Mouse (Mus musculus) heart, postnatal 10 days (tissue): ENCODE measurements around the gene Pcgf1. TPM values are rescaled to one million over a fixed set of nuclear protein-coding genes. Genes with fewer than 3 reads are reported as not detected.

Source experiments
- DNase-seq, 2 experiments: peaks; one replicate each; pipeline ENCODE4 v3.0.0; 2021
- intact Hi-C: fragments of 180-260 bp; cut with DNase I; formaldehyde crosslinking; loops from one replicate; pipeline ENCODE4 v1.15.1; 2025
- total RNA-seq, 2 experiments: library from RNA; stranded (reverse); gene quantifications; 2 replicates each; pipeline ENCODE4 v1.2.3; 2021

Pcgf1 gene
- total RNA-seq: 1 to 10 TPM; 6.9 to 8.7 TPM

DNA sequence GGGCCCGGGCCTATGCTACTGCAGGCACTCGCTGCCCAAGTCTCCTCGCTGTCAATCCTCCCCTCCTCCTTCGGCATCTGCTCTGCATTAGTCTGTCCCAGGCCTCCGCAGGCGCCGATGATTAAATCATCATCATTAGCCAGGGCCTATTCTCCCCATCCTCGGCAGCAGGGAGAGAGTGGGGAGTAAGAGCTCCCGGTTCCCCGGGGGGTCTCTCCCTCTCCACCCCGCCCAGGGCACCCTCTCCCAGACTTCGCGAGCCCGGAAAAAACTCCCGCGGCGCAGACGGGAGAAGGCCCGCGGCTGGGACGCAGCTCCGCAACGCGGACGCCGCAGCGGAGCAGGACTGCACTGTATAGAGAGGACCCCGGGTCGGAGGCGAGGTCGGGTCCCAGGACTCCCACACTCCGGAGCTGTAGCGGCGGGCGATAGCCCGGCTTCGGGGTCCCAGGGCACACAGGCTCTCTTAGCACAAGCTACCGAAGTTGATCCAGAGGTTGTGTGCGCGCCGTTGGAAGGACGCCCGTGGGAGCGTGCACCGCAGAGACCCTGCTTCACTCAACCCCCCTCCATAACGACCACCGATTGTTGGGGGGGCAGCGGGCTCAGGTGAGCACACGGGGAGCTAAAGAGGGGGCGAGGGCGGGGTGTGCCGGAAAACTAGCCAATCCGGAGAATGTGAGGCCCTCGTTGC, at the start of gene Pcgf1:
Gene Pcgf1, plus strand, starts transcription at position 240 of the 694 bp plus-strand sequence.
- intact Hi-C loops: loop anchor here (1.0 kb wide), 1 partner anchor 23 kb away; no protein-coding TSS in a partner anchor
- no peak for DNase-seq

- DNase-seq: no peak
- intact Hi-C loops: no loop called here
These were observed 47.9 kb upstream of the Pcgf1 start for GRCm38 (mm10) chr6:83029777-83030176.

DNA sequence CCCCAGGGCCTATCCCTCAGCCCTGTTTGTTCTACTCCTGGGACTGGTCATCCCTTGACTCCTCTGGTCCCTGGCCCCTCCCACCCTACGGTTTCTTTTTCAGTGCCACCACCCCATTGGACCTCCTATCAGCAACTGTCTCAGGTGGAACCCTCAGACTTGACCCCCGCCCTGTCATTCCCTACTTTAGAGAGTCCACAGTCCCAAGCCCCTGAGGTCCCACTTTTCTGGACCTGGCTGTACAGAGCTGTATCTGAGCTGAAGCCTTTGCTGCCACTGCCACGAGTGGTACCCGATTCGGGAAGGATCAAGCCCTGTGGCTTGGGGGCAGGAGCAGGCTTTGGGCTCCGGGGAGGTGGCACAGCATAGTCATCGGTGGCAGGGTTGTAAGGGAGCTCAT, 46.6 kb upstream of the Pcgf1 start:
- intact Hi-C loops: no loop called here

GRCm38 (mm10) chr6:83031921-83032590, 45.6 kb upstream of the Pcgf1 start:
- no peak for DNase-seq
- intact Hi-C loops: loop anchor here (2.0 kb wide), 1 partner anchor 35 kb away; no protein-coding TSS in a partner anchor

More for the DNA sequence above, 46.6 kb upstream of the Pcgf1 start:
- DNase-seq: no peak

DNA sequence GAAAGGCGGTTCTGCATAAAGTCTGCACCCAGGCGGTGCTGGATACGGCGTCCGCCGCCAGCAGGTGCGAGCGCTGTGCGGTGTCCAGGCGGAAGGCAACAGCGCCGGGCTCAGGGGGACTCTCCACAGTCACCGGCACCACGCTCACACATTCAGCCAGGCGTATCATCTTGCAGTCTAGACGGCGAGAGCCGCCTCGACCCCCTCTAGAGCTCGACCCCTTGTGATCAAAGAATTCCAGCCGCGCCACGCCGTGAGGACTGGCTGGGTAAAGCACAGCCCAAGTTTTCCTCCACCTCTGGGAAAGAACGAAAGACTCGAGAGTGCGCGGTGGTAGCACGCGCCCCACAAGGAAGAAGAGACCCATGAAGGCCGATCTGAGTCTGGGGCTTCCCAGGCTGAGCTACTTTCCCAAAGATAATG, 44.9 kb upstream of the Pcgf1 start:
- DNase-seq: peak in 1 of 2 experiments; percentile 59
- intact Hi-C loops: loop anchor here (2.0 kb wide), 1 partner anchor 36 kb away; no protein-coding TSS in a partner anchor

- peak; percentile 75 to 77 for DNase-seq
- intact Hi-C loops: loop anchor here (2.0 kb wide), 1 partner anchor 37 kb away; no protein-coding TSS in a partner anchor
These were observed 44.2 kb upstream of the Pcgf1 start, which contains the start of the genes Dok1 and Loxl3 for GRCm38 (mm10) chr6:83033249-83034185. Gene Dok1 (minus strand): TSS chr6:83033471. Gene Loxl3 (plus strand): TSS chr6:83034173.

DNA sequence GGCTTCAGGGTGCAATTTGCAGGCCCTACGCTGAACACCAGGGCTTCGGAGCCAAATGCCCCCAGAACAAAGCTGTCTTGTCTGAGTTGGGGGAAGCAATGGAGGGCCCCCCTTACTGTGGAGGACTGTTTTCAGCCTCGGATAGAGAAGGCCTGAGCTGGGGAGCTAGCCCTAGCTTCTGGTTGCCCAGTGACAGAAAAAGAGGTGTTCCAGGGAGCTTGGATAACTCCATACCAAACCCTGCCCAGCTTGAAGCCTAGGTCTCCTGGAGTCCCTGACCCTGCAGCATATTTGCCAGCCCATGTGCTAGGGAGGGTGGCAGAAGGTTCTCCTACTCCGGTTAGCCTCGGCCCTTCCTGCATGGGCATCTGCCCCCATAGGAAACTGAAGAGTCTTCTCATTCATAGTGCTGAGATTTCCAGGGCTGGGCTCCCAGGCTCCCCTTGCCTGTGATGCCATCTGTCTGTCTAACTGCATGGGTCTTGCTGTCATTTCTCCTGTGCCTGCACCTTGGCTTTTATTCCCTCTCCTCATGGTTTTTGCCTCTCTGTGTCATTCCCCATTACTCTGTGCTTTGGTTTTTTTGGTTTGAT, 43.1 kb upstream of the Pcgf1 start:
- intact Hi-C loops: no loop called here
- no peak for DNase-seq

- intact Hi-C loops: no loop called here
These were observed 40.5 kb upstream of the Pcgf1 start for GRCm38 (mm10) chr6:83037188-83037587.

DNA sequence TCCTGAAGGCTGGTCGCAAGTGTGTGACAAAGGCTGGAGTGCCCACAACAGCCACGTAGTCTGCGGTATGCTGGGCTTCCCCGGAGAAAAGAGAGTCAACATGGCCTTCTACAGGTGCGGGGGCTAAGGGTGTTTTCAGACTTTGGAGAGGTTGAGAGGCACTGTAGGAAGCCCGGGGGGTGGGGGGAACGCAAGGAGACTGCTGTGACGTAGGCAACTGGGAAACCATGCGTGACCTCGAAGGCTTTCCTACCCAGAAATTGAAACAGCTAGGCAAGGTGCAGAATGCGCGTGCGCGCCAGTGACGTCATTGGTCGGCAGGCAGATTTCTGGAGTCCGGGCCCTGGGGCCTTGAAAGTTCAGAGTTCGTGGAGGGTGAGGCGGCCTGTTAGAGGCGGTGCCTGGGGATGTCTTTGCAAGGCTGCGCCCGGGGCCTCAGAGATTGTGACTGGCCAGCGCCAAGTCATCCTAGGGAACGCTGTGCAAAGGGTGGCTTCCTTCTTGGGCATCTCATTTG, 39.1 kb upstream of the Pcgf1 start:
- intact Hi-C loops: no loop called here
- DNase-seq: peak; percentile 88 to 96

More at GRCm38 (mm10) chr6:83037188-83037587, 40.5 kb upstream of the Pcgf1 start:
- DNase-seq: no peak

DNA sequence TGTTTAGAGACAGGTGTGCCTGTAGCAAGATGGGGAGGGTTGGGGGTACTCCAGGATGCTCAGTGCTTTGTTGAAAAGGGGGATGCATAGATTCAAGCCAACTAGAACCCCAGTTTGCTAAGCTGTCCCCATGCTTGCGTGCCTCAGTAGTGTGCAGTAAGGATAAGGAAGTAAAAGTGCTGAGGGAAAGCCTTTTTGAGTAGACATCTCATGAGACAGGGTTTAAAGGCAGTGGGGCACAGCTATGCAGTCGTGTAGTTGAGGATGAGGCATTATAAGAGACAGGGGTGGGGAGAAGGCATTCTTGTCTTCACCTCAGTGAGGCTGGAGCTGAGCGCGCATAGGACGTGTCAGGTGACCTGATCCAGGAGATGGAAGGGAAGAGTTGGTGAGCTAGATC, 37.1 kb upstream of the Pcgf1 start:
- intact Hi-C loops: no loop called here
- DNase-seq: no peak

DNA sequence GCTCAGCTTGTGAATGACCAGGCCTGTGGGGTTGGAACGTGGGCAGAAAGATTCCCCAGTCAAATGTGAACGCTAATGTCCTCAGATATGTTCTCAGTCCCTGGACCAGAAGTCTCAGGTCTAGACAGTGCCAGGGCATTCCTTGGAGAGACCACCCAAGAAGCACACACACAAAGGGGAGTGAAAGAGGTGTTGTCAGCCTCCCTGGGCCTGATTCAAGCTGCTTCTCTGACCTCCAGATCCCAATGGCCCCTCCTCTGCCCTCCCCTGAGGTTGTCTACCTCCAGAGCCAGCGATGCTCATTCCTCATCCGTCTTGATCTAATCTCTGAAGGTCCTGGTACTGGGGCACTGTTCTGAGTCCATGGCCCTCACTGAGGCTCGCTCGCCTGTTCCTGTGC, 34.1 kb upstream of the Pcgf1 start:
- no peak for DNase-seq
- intact Hi-C loops: no loop called here

- no peak for DNase-seq
- intact Hi-C loops: no loop called here
These were observed 33.7 kb upstream of the Pcgf1 start for GRCm38 (mm10) chr6:83043993-83044392.

DNA sequence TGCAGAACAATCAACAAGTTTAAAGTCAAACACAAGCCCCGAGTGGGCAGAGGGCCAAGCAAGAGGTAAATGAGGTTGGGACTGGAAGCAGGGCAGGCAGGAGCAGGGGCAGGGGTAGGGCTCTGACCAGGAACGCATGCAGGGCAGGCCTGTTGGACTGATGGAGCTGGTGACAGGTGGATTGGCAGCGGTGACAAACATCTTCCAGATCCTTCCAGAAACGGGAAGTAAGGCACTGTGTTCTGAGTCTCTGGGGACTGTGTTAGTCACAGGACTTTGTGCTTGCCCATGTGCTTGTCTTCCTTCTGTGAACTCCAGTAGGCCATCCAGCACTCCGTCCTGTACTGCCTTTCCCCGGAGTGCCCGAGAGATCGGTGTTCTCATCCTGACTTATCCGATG, 32.9 kb upstream of the Pcgf1 start:
- intact Hi-C loops: no loop called here
- peak; percentile 42 to 44 for DNase-seq

GRCm38 (mm10) chr6:83049367-83049766, 28.3 kb upstream of the Pcgf1 start:
- no peak for DNase-seq
- intact Hi-C loops: no loop called here

- intact Hi-C loops: no loop called here
- peak in 1 of 2 experiments; percentile 52 for DNase-seq
These were observed 24.3 kb upstream of the Pcgf1 start for GRCm38 (mm10) chr6:83053136-83053960.

- intact Hi-C loops: loop anchor here (2.0 kb wide), 1 partner anchor 47 kb away; the partner anchor contains the start of genes Ccdc142 and Gm42688
These were observed 23.4 kb upstream of the Pcgf1 start, which contains the start of gene Aup1 for GRCm38 (mm10) chr6:83054074-83054851. Gene Aup1 (plus strand): TSS chr6:83054521.

GRCm38 (mm10) chr6:83054871-83055431, 22.7 kb upstream of the Pcgf1 start, which contains the start of gene Htra2:
Gene Htra2 (minus strand): TSS chr6:83055273.
- DNase-seq: no peak
- intact Hi-C loops: loop anchor here (1.0 to 2.0 kb wide), 2 partner anchors 46 to 58 kb away; partner anchors contain the start of genes Ccdc142 and Gm42688

More at GRCm38 (mm10) chr6:83054074-83054851, 23.4 kb upstream of the Pcgf1 start, which contains the start of gene Aup1:
- DNase-seq: peak; percentile 97

GRCm38 (mm10) chr6:83057790-83058189, 19.9 kb upstream of the Pcgf1 start, which contains the start of gene Dqx1:
Gene Dqx1 (plus strand): TSS chr6:83057844.
- no peak for DNase-seq
- intact Hi-C loops: no loop called here
